Mouse (Mus musculus) brain, adult 2 months (tissue): Measurements from ENCODE around the gene Ankrd22.

ENCODE experiments used
- DNase-seq: peaks from one replicate; pipeline ENCODE4 v3.0.0; 2011; ENCODE audit warnings: low read depth, low spot score

The Ankrd22 gene

DNA sequence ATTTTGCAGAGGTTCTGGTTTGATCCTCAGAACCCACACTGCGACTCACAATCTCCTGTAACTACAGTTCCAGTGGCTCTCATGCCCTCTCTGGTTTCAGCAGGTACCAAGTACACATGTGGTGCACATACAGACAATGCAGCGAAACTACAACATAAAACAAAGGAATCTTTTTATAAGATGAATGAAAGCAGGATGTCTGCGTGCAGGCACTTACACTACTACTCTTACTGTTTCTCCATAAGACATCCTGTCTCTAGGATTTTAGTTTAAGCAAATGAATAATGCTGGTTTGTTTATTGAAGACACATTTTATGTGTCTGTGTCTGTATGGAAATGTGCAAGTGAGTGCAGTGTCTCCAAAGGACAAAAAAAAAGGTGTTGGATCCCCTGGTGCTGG lies 15.4 kb upstream of the Ankrd22 start:
- no peak for DNase-seq

DNA sequence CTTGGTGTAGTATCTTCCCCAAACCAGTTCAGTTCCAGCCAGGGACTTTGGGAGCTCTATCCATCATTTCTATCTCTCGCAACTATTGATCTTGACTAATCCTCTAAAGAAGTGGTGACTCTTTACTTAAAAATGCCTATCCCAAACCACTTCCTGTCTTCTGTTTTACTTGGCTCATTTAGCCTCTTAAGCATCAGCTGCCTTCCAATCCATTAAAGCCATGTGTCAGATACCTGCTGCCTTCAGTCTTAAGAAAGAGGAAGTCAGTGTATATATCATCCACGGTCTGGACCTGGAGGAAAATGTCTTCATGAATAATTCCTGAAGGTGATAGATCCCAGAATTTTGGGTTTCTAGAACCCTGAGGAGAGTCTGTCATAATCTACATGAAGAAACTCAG lies 14.5 kb upstream of the Ankrd22 start:
- no peak for DNase-seq

- DNase-seq: no peak
These were observed 13.3 kb upstream of the Ankrd22 start for GRCm38 (mm10) chr19:34179136-34179535.

DNA sequence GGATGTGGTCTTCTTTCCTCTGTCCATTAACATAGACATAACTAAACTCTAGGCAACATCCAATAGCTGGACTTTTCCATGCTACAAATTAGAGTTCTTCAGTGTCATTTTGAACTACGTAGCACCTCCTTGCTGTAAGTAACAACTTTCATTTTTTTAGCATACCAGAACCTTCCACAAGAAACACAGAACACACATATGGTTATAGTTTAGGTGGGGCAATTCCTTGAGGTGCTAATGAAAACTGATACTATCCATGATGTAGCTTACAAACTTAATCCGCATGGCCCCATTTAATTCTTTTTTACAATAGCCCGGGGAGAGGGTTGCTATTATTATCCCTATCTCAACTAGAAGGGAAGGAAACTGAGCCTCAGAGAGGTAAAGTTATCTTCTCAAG lies 8.2 kb upstream of the Ankrd22 start:
- DNase-seq: no peak

DNA sequence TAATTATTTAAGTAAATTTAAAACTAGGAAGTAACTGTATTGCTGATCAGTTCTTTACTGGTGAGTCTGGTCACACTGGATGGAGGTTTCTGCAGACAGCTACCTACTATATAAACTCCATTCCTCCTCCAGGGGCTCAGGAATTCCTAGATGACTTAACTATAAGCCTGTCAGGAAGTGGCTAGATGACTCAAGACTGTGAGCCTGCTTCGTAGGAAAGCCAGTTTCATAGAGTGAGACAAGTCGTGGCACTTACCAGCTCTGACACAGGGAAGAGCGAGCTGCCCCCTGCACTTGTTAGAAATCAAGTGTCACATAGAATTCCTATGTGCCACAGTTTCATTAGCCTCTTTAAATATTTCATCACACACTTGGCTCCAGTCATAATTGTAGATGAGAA lies 5.3 kb upstream of the Ankrd22 start:
- no peak for DNase-seq

- no peak for DNase-seq
These were observed 3.3 kb upstream of the Ankrd22 start for GRCm38 (mm10) chr19:34169121-34169520.

DNA sequence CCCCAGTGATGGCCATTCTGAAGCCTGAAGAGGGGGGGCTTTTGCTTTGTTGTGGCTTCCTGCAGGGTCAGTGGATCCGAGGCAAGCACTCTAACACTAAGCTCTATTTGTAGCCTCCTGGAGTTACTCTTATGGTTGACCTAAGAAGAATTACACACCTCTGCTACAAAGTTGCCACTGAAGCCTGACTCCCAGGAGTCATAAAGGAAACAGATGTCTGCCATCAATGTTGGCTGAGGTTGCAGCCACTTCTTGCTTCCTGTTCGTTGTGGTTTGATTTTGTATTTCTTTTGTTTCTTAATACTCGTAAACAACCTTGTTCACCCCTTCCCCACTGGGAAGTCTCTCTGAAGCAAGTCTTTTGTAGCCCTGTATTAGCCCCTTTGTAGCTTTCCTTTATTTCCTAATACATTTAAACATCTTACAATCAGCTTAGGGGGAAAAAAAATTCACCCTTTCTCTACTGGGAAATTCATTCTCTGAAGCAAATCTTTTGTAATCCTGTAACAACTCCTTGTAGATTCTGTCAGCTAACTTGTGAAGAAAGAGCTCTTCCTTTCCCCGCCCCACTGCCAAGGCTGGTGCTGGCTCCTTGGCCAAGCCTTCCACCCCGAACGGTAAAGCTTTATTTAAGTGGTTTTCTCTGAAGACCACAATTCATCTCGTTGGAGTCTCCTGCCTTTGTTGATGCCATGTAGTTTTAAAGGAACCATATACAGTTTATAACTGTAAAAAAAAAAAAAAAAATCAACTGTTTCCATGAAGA lies 2.2 kb upstream of the Ankrd22 start:
- DNase-seq: no peak

GRCm38 (mm10) chr19:34166386-34166785 lies 533 bp upstream of the Ankrd22 start:
- peak; percentile 33 for DNase-seq

DNA sequence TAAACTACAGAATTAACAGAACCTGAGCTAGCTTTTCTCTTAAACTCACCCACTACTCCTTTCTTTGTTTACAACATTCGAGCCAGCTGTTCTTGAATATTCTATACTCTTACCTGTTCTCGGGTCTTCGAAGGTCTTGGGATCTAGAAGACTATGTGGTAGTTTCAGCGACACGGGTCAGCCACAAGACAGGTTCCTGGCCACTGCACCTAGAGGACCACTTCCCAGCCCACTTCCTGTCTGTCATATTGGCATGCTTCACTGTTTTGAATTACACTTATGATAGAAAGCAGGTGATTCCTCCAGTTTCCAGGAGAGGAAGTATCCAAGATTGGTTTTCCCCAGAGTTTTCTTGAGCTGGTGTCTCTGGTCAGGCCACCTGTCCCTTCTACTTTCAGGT lies 3.2 kb downstream of the Ankrd22 start:
- DNase-seq: no peak

- DNase-seq: peak; percentile 16
These were observed 12.3 kb downstream of the Ankrd22 start for GRCm38 (mm10) chr19:34153263-34154144.

DNA sequence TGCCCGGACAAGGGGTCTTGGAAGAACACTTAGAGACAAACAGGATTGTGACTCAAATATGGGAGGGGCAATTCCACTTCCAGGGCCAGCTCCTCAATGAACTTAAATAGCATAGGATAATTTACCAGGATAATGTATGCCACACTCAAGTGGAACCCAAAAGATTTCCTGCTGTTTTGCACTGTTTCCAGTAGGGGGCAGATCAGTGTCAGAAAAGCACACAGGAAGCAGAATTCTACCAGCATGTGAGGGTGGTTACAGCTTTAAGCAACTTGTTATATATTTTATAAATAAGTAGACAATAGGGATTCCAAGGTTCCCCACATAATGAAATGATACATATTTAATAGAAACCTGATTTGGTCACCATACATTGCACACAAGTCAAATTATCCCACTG lies 13.9 kb downstream of the Ankrd22 start:
- peak; percentile 58 for DNase-seq

- DNase-seq: no peak
These were observed 17.4 kb downstream of the Ankrd22 start for GRCm38 (mm10) chr19:34148421-34148820.

DNA sequence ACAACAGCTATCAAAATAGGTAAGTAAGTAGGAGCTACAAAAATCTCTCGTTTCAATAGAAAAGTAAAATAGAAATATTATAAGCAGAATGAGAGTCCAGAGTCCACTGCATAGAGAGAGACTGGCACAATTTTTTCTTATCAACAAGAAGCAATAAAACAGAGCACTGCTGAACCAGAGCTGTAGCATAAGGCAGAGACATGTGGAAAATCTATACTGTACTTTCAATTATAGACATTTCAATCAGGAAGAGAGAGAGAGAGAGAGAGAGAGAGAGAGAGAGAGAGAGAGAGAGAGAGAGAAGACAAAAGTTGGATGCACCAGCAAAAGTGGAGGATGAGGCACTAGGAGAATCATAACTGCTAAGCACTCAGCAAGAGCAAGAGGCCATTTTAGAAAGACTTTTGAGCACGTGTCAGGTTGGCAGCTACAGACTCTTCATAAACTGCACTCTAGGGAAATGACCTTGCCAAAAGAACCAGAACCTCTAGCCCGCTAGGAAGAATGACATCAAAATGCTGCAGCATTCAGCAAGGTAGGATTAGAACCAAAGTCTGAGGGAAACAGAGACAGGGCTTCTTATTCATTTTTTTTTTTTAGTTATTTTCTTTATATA lies 26.3 kb downstream of the Ankrd22 start:
- no peak for DNase-seq

DNA sequence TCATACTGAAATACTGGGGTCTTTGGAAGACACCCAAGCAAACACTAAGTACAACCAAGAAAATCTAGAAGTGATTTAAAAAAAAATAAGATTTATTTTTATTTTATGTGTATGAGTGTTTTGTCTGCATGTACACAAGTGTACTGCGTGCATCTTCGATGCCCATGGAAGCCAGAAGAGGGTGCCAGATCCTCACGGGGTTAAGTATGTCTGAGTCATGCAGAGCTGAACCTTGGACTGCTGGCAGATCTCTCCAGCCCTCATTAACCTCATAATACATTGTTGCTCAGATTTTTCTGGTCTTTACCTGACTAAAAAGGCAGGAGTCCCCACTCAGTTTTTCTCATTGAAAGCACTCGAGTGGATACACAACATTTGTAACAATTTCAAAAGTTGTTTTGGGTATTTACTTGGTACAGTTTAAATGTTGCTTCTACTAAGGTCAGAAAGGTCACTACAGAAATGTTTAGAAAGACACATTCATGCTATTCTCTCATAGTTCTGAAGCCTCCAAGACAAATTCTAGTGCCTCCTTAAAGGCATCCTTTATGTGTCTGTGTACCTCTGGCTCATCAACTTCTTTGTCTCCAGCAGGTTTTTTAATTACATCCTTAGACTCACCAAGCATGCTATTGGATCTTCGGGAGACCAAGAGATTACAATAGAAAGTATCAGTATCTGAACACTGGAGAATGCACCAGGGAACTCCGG lies 27.0 kb downstream of the Ankrd22 start:
- peak; percentile 8 for DNase-seq

- DNase-seq: no peak
These were observed 45.6 kb downstream of the Ankrd22 start for GRCm38 (mm10) chr19:34120107-34120731.

- DNase-seq: no peak
These were observed 46.2 kb downstream of the Ankrd22 start for GRCm38 (mm10) chr19:34119653-34120052.

DNA sequence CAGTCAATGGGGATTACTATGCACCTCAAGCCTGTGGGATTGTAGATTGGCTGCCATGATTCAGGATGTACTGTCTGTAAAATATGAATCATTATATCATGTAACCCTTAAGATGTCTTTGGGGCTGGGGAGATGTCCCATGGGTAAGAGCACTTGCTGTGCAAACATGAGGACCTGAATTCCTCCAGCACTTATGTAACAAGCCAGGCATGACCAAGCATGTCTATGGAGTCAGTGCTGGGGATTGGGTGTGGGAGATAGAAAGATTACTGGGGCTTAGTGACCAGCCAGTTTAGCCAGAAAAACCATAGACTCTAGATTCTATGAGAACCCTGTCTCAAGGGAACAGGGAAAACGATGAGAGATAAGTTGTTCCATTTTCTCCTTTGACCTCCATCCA lies 46.8 kb downstream of the Ankrd22 start:
- no peak for DNase-seq

DNA sequence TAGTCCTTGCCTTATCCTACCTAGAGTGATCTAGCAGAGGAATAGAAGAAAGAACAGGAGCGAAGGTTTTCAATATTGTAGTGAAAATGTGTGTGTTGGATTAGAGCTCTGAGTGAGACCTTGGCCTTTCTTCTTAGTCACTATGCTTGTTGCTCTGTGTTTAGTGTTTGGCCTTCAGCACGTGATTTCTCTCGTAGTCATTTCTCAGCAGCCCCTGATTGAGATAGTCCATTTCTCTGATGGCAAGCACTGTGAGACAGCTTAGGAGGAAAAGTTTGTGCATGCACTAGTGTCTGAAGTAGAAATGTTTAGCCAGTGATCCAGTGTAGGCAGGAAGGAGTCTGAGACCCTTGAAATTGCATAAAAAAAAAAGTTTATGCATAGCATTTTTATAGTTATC lies 61.0 kb downstream of the Ankrd22 start:
- no peak for DNase-seq

DNA sequence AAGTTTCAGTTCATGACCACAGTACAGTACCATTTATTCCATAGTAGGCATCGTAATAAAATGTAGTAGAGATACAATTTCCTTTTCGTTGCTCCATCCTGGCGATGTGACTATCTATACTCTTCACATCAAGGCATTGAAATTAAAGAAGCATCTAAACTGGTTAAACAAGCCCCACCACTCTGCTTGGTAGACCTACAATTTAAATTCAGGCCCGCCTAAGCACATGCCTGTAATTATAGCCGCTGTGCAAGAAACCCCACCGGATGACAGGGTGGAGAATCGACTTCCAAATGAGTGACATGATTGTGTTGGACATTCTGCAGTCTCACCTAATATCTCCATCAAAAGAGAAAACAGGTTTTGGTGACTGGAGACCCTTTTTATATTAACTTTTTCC lies 64.0 kb downstream of the Ankrd22 start:
- no peak for DNase-seq

GRCm38 (mm10) chr19:34100633-34101032 lies 65.2 kb downstream of the Ankrd22 start, which contains the start of gene Lipm:
Gene Lipm, plus strand, starts transcription at chr19:34100933.
- no peak for DNase-seq

- DNase-seq: no peak
These were observed 69.6 kb downstream of the Ankrd22 start for GRCm38 (mm10) chr19:34096228-34096627.
